Mouse (Mus musculus) megakaryocyte-erythroid progenitor cell, adult 5-6 weeks (primary cell): Measurements from ENCODE around the gene Crb3. TPM values are rescaled to one million over a fixed set of nuclear protein-coding genes. Genes with fewer than 3 reads are reported as not detected.
A peak's percentile ranks its signal among the peaks of the same experiment; 100 is the strongest.

Source experiments
- ATAC-seq: replicated peaks from 2 replicates; pipeline ENCODE4 v1.8.0; 2016; ENCODE audit warnings: mild to moderate bottlenecking, inconsistent platforms; ENCODE audit not compliant: severe bottlenecking, poor library complexity, low FRiP score, low TSS enrichment
- total RNA-seq, 2 experiments: library from RNA; stranded (forward) in 1 of 2; stranded (reverse) in 1 of 2; fragments of 200-1000, 215-1000 nt in 1 of 2; fragments of >200 nt in 1 of 2; fragmentation: Nextera tagmentation in 1 of 2; gene quantifications; 2 replicates each; pipeline ENCODE4 v1.2.3; 2014 to 2017

The Crb3 gene
- total RNA-seq (2014; fragmentation: Nextera tagmentation) (not detected in 2 replicates), total RNA-seq (2017) (not detected in 2 replicates)

GRCm38 (mm10) chr17:57058891-57059485 is at the start of gene Crb3:
Gene Crb3, plus strand, starts transcription at chr17:57059105.
- no peak for ATAC-seq

GRCm38 (mm10) chr17:57010911-57011235 is 48.0 kb upstream of the Crb3 start:
- ATAC-seq: peak; percentile 30

- ATAC-seq: peak; percentile 75
These were observed 47.4 kb upstream of the Crb3 start, which contains the start of the genes Gtf2f1 and Gm17949 for GRCm38 (mm10) chr17:57011236-57012141. Gene Gtf2f1, minus strand, starts transcription at chr17:57011288. Gene Gm17949, plus strand, starts transcription at chr17:57011469.

GRCm38 (mm10) chr17:57012245-57012795 is 46.6 kb upstream of the Crb3 start:
- no peak for ATAC-seq

- peak; percentile 76 for ATAC-seq
These were observed 39.2 kb upstream of the Crb3 start for GRCm38 (mm10) chr17:57019693-57020092.

- peak; percentile 52 for ATAC-seq
These were observed 37.9 kb upstream of the Crb3 start for GRCm38 (mm10) chr17:57020960-57021359.

GRCm38 (mm10) chr17:57027471-57027870 is 31.4 kb upstream of the Crb3 start:
- 0 out of 2 replicates have a peak, but pooled peaks have one; percentile 11 for ATAC-seq

GRCm38 (mm10) chr17:57029691-57030090 is 29.2 kb upstream of the Crb3 start:
- ATAC-seq: peak; percentile 28

GRCm38 (mm10) chr17:57030931-57031660 is 27.8 kb upstream of the Crb3 start, which contains the start of gene Khsrp:
Gene Khsrp, minus strand, starts transcription at chr17:57031522.
- no peak for ATAC-seq

GRCm38 (mm10) chr17:57031661-57032420 is 27.1 kb upstream of the Crb3 start:
- ATAC-seq: peak; percentile 86

GRCm38 (mm10) chr17:57032854-57033253 is 26.1 kb upstream of the Crb3 start:
- ATAC-seq: no peak

- no peak for ATAC-seq
These were observed 19.9 kb upstream of the Crb3 start for GRCm38 (mm10) chr17:57038978-57039377.

GRCm38 (mm10) chr17:57041554-57041953 is 17.4 kb upstream of the Crb3 start, which contains the start of gene Slc25a41:
Gene Slc25a41, minus strand, starts transcription at chr17:57041654.
- no peak for ATAC-seq

- peak; percentile 55 for ATAC-seq
These were observed 11.5 kb upstream of the Crb3 start for GRCm38 (mm10) chr17:57047406-57047805.

- no peak for ATAC-seq
These were observed 10.1 kb upstream of the Crb3 start for GRCm38 (mm10) chr17:57048816-57049215.

- ATAC-seq: peak; percentile 67; the same call in 1 of the 2 replicates
These were observed 7.2 kb upstream of the Crb3 start for GRCm38 (mm10) chr17:57051679-57052078.

GRCm38 (mm10) chr17:57056246-57056645 is 2.7 kb upstream of the Crb3 start:
- no peak for ATAC-seq

- ATAC-seq: no peak
These were observed 627 bp downstream of the Crb3 start, which contains the start of gene Slc25a23 for GRCm38 (mm10) chr17:57059486-57059977. Gene Slc25a23, minus strand, starts transcription at chr17:57059863.
